12 mouse cellular contexts compared by ENCODE assay signal in the genomic region with DNA sequence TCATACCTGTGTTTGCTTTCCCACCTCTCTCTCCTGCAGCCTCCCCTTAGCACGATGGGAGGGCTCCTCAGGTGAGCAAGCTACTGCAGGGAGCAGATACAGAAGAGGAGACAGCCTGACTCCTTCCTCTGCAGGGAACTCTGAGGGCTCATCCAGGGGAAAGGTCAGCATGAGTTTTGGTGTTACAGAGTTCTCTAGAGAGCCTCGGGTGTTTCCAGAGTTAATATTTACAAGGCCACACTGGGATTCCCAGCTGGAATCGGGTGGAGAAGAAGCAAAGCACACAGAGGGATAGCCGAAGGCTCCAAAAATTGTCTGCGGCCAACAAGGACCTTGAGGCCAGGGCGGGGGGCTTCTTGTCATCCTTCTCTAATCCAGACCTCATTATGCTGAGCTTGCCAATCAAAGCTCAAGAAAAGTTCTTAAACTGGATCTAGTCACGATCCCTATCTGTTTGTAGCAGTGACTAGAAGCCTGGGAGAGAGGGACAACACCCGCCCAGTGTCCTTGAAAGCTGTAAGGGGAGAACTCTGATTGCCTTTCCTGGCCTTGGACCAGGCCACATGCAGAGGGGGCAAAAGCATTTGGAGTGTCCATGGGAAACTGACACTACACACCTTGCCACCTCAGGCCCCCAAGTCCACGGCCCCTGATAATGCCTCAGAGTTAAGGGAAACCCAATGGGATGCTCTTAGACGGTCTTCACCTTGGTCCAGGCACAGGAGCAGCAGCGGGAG. TPM values are rescaled to one million over a fixed set of nuclear protein-coding genes. Genes with fewer than 3 reads are reported as not detected.
DNase-seq lines count a peak whose midpoint lies in the region; TF ChIP-seq lines count a peak whose summit lies in the region.
"Had no signal": no experiment of that assay in that cellular context is flagged by ENCODE, and none has a peak within 500 bp of the region (broad histone marks: within the 10 kb centered on the region; RNA-seq: fewer than 3 reads in every experiment).

No protein-coding gene starts in this region.

- TF ChIP-seq POLR2A in olfactory bulb, adult 2 months (IDR thresholded peaks at IDR 0.05; ENCODE audit: insufficient read depth, low read depth, low read length), result no peak

- intact Hi-C loops in gastrocnemius, adult 2 months (cut with DNase I), result no loop called here
- intact Hi-C loops in gastrocnemius, postnatal 14 days (cut with DNase I; ENCODE audit: low total_unique reads), result no loop called here

- peak; percentile 61 for DNase-seq in gastrocnemius, adult 2 months
- no peak for DNase-seq in gastrocnemius, postnatal 14 days
- peak; percentile 76 for DNase-seq in ovary, adult 18-20 months (ENCODE audit: low spot score)
- no peak for DNase-seq in ovary, postnatal 10 days (ENCODE audit: low spot score)
- peak; percentile 78 for DNase-seq in kidney, adult 11 months
- DNase-seq in thymus, postnatal 14 days, result no peak
- DNase-seq in spleen, adult 18-20 months, result no peak
- DNase-seq: cerebellum, adult 18-20 months; left cerebral cortex, postnatal 4 days; thymus, adult 2 months had no signal

- H3K4me1 ChIP-seq in olfactory bulb, adult 2 months (ENCODE audit: control insufficient read depth, insufficient read depth, low read length), result peaks cover 38% of the 10 kb centered on the region

- 84% methylated on average over 11 of the region's 11 CpGs for WGBS in olfactory bulb, adult 2 months

- no peak overlapping the region for H3K4me3 ChIP-seq in gastrocnemius, adult 2 months
- H3K4me3 ChIP-seq in olfactory bulb, adult 2 months (ENCODE audit: insufficient read depth, low read depth, low read length), result no peak overlapping the region
- H3K4me3 ChIP-seq: hindbrain, embryonic 15.5 days had no signal

- peak overlapping the region; percentile 70 for H3K27ac ChIP-seq in gastrocnemius, adult 2 months
- peak overlapping the region; percentile 43 for H3K27ac ChIP-seq in olfactory bulb, adult 2 months (ENCODE audit: insufficient read depth, low read depth, low read length)
- H3K27ac ChIP-seq: hindbrain, embryonic 15.5 days had no signal

- no peak for TF ChIP-seq CTCF in gastrocnemius, adult 2 months (IDR thresholded peaks at IDR 0.05)
- TF ChIP-seq CTCF in olfactory bulb, adult 2 months (IDR thresholded peaks at IDR 0.05; ENCODE audit: insufficient read depth, low read depth, low read length), result no peak

RNA-seq across cellular contexts. Expression of a gene that starts 56.7 kb away (rescaled TPM):
- 100 to 1,000 TPM; 169 to 193 TPM for total RNA-seq in gastrocnemius, adult 2 months (2021)
- 100 to 1,000 TPM; 156 to 165 TPM for total RNA-seq in gastrocnemius, postnatal 14 days (2021)
- 78.5 and 158 TPM in 2 replicates for polyA plus RNA-seq in olfactory bulb, adult 2 months (2012; ENCODE audit: insufficient read depth, insufficient read length, low replicate concordance, missing spikeins)

Comparison
In these comparisons a context has a peak if more than half of its experiments do, and no peak if none do; other contexts are left out.
1. DNase-seq: peak in gastrocnemius, adult 2 months (single experiment), ovary, adult 18-20 months (single experiment) and kidney, adult 11 months (single experiment); none in gastrocnemius, postnatal 14 days (single experiment), ovary, postnatal 10 days (single experiment), thymus, postnatal 14 days (single experiment) and spleen, adult 18-20 months (0 of 2).